Mouse (Mus musculus): ENCODE results near the gene Stmn3.

DNA sequence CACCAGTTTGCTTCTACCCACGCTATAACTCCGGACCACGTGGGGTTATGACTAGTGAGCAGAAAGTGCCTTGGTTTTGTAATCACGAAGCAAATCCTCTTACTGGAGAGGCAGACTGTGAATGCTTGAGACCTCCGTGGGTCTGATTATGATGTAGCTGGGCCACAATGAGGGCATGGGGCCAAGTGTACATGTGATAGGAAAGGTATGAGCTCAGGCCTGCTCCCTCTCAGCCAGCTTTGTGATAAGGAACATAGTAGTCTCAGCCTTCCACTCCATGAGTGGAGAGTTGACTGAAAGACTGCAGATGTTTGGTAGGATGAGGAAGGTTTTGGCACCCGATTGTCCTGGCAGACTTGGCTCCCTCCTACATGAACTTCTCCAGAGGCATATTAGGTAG is 28.5 kb upstream of the Stmn3 start:
- TF ChIP-seq GATA1 (IDR thresholded peaks at IDR 0.05; ENCODE audit: low read length) (no peak), TAL1 (IDR thresholded peaks at IDR 0.05; ENCODE audit: low read length) (no peak)
